Mouse (Mus musculus): ENCODE data around the gene Tspan15.

Gene Tspan15

DNA sequence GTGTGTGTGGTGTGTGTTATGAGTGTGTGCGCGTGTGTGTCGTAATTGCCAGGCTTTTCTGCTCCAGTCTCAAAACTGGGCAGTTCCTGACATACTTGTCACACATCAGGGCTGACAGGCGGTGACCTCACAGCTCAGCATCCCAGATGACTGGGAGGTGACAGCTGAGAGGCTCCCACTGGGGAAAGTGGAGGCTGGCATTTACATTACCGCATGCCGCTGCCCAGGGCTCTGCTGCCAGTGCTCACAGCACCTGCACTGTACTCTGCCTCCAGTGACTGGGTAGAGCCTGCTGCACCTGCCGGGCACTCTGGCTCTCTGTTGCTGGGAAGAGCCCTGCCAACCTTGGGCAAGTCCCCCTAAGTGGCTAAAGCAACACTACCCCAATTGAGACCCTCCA is 40.2 kb downstream of the Tspan15 start:
- DNase-seq (ENCODE audit: low read depth, low spot score), result no peak

DNA sequence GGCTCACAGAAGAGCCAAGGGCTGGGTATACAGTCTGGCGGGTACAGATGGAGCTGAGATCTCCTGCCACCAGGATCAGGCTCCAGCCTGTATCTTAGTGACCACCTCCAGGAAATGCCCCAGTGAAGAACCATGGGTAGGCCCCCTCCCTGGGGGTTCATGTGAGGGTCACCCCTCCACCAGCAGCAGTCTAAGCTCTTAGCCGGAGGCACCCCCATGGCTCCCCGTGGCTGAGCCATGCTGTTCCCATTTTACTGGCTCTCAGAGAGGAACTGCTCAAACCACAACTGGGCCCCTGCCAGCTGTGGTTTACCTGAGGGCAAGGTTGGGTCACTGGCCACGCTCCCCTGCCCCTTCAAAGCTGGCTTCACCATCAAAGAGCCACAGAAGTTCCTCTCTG is 41.1 kb downstream of the Tspan15 start:
- no peak for DNase-seq (ENCODE audit: low read depth, low spot score)

DNA sequence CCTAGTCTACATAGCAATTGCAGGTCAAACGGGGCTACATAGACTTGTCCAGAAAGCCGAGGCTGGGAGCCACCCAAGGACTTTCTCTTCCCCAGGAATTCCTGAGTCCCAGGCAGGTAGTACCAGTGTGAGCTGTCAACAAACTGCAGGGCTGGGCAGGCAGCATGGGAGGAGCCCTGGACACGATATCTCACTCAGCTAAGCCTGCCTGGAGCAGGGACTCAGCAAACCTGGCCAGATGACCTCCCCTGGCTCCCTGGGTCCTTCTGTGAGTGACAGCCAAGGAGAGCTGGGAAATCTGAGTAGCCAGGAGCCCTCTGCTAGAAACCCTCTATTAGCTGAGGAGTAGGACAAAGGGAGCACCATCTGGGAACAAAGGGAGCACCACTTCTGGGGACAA is 41.7 kb downstream of the Tspan15 start:
- no peak for DNase-seq (ENCODE audit: low read depth, low spot score)

DNA sequence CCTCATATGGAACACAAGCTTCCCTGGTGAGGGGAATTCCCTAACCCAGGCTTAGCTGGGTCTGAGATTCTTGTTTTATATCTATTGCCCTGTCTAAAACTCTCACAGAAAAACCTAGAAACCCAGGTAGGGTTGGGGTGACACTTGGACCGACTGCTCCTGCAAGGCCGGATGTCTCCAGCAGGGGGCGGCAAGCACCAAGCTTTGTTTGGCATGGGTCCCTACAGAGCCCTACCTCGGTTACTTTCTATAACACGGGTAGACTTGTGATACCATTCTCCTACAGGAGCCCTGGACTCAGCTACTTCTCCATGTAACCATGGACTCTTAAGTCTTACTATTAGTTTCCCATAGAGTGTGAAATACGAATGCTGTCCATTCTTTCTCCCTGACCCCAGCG is 44.2 kb downstream of the Tspan15 start:
- DNase-seq (ENCODE audit: low read depth, low spot score), result peak; percentile 82

DNA sequence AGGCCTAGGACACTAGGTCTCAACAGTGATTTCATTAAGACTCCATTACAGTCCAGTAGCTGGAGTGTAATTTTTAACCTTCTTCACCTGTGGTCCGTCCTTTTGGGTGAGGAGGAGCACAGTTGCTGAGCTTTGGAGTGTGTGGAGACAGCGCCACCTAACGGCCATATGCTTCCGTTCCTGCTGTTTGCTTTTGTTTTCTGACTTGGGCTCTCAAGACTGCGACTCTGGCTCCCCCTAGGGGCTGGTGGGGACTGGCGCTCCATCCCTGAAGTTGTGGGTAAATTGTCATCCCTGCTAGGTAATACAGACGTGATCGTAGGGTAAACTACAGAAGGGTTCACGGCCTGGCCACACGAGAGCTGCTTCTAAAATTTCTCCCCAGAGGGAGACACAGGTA is 48.0 kb downstream of the Tspan15 start:
- DNase-seq (ENCODE audit: low read depth, low spot score), result peak; percentile 98

DNA sequence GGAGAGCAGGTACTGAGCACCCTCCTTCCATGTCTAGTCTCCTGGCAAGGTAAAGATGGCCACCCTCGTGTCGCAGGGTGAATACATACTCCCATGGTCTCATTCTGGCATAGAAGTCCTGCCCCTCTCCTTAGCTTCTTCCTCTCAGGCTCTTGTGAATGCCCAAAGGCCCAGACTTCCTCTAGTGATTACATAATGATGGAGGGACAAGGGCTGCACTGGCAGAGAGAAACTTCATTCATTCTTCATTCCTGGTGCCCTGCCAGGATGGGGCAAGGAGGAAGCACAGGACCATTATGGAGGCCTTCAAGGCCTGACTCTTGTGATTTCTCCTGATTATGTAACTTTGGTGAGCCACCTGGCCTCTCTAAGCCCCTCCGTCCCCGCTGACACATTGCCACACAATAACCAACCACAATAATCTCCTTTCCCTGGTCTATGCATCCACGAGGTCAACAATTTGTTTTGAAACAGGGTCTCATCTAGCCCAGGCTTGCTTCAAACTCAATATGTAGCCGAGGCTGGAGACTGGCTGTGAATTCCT is 48.5 kb downstream of the Tspan15 start:
- DNase-seq (ENCODE audit: low read depth, low spot score), result no peak

DNA sequence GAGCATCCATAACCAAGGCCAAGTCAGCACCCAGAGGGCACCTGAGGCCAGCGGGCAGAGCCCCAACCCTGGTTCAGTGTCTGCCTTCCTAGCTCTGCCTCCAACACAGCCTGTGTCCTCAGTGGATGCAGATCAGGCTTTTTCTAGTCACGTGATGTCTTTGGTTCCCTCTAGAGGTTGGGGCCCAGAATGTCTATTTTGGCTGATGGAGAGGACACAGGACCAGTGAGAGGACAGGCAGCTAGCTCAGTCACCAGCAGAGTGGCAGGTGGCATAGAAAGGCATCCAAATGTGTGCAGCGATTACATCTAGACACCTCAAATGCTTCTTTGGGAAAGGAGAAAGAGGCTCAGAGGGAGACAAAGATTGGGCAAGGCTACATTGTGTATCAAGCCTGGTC is 49.4 kb downstream of the Tspan15 start:
- DNase-seq (ENCODE audit: low read depth, low spot score), result peak; percentile 92

DNA sequence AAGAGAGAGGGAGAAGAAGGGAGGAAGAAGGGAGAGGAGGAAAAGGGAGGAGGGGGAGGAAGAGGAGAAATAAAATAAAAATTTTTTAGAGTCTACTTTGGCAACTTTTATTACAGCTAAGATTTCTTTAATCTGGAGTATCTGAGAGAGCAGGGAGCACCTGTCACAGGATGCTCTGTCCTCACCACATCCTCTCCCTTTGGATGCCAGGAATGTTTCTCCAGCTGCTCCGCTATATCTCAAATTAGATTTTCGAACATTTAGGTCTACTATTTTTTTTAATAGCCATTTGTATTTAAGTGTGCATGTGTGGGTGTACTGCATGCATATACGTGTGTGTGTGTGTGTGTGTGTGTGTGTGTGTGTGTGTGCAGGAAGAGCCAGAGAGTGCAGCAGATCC is 51.1 kb downstream of the Tspan15 start:
- no peak for DNase-seq (ENCODE audit: low read depth, low spot score)

DNA sequence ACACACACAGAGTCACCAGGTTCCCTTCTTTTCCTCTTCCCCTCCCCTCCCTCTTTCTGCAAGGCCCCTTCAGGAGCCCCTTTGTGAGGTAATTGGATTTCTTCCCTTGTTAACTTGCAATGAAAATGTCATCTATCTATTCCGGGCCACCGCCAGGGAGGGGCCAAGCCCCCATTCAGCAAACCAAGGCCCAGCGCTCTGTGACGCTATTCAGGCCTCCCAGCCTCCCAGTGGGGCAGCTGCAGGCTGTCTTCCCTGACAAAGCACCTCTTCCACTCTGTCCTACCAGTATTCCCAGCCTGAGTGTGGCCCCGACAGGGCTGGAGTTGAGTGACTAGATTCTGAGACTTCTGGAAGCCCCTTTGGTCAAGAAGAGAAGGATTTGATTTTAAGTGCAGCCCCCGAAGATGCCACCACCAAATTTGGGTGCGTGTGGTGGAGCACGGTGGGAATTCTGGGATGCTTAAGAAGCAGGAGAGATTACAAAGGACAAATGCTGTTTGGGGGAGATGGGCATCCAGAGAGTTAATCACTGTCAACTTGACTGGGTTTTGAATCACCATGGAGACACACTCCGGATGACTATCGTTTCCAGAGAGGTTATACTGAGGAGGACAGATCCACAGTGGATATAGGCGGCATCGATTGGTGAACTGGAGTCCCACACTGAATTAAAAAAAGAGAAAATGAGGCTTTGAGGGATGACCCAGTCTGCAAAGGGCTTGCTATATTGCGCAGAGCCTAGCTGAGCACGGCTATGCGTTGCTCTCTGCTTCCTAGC is 56.3 kb downstream of the Tspan15 start:
- DNase-seq (ENCODE audit: low read depth, low spot score), result no peak

DNA sequence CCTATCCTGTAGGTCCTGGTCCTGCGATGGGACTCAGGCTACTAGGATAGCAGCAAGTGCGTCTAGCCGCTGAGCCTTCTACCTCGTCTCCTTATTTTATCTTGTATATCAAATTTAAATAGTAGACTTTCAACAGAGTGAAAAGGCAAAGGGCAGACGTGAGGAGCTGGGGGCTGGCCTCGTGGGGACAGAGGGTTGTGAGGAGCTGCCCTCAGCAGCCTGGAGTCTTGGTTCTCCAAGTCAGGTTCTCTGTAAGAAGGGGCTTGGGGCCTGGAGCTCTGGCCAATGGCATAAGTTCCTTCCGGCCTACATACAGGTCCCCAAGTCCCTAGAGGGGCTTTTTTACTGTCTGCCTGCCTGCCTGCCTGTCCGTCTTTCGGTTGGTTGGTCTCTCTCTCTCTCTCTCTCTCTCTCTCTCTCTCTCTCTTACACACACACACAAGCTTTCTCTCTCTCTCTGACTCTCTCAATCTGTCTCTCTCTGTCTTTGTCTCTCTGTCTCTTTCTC is 57.1 kb downstream of the Tspan15 start:
- no peak for DNase-seq (ENCODE audit: low read depth, low spot score)

DNA sequence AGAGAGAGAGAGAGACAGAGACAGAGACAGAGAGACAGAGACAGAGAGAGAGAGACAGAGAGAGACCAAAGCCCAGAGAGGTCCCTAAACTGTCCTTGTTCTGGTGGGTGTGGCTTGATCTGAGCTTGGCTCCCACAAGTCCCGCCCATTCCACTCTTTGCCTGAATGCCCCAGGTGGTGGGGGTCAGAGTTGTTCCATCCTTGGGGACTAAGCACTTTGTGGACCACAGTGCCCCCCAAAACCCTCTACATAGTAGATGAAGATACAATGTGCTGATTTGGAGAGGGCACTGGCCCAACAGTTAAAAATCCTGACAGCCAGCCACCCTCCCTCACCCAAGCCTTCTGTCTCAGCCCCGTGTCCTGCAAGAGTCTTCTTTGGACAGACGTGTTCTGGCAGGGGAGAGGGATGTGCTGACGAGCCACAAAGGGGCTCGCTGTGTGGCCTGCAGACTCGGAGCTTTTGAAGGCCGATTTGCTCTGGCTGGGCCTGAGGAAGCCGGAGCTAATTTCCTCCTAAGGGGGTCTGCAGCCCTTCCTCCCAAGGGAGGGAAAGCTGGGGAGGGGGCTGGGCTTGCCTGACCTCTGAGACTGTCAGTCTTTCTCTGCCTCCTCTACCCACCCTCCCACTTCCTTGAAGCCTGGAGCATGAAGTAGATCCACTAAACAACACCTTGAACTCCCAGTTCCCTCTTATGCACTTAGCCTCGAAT is 58.1 kb downstream of the Tspan15 start:
- DNase-seq (ENCODE audit: low read depth, low spot score), result no peak

DNA sequence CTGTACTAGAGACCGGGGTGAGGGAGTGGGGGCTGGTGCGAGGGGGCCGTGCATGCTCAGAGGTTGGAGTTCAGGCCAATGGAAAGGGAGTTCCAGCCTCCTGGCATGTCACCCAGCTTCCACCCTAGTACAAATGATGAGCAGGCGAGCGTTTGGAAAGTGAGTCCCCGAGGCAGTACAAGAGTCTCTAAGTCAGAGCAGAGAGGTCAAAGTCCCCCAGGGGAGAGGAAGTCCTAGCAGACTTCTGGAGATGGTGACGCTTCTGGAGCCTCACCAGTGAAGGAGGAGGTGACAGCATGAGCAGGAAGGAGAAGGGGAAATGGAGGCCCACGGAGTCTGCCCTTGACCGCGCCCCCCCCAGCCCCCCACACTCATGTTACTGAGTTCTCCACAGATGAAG is 68.6 kb downstream of the Tspan15 start:
- no peak for DNase-seq (ENCODE audit: low read depth, low spot score)

DNA sequence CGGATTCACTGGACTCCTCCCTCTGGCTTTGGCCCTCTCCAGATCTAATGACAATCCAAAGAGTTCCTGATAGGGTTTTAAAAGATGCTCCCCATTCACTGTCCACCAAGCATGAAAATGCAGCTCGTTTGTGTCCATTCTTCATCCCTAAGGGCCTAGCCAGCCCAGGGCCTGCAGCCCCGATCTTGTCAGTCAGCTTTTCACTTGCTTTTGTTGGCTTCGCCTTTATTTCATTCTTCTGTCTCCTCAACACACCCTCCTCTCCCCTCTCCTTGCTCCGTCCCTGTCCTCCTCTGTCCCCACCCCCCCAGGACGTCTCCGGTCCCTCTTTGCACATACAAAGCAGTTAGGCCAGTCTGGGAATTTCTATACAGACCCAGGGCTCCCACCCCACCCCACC is 81.1 kb downstream of the Tspan15 start:
- no peak for DNase-seq (ENCODE audit: low read depth, low spot score)

DNA sequence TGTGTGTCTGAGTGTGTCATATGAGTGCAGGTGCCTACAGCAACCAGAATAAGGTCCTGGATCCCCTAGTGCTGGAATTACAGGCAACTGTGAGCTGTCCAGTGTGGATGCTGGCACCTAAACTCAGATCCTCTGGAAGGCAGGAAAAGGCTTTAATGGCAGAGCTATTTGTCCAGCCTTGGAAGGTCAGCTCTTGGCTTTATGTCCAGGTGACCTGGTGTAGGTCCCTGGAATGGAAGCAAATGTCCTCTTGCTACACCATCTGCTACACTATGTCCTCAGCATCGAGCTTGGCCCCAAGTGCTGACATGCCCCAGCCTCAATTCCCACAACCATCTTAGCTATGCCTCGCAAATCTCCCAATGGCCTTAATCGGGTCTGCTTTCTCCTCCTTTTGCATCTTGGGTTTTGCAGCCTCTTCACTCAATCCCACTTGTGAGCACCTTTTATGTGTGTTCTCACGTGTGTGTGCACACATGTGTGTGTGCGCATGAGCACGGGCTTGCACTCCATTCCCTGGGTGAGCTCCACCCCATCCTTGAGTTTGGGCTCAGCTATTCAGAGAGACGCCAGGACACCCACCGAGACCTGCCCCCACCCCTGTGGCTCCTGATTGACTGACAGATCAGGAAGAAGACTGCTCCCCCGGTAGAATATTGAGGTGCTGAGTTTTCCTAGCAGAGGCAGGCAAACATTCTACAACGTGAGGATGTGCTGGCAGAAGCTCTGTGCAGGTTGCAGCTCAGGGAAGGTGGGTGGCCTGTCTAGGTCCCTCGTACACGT is 83.4 kb downstream of the Tspan15 start:
- DNase-seq (ENCODE audit: low read depth, low spot score), result peak; percentile 81

DNA sequence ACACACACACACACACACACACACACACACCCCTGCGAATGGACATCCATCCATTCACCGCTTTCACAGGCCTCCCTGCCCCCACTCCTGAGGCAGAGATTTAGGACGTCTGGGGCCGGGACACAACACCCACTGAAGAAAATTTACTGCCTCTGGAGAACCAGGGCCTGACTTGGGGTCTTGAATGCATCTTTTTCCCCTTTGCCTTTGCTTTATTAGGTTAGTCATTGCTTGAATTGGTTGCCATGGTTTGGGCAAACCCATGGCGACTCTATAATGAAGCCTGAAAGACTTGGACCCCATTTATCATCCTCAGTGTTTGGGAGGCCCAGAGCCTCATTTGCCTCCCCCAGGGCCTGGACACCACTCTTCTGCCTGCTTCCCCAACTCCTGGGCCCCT is 85.1 kb downstream of the Tspan15 start:
- no peak for DNase-seq (ENCODE audit: low read depth, low spot score)

DNA sequence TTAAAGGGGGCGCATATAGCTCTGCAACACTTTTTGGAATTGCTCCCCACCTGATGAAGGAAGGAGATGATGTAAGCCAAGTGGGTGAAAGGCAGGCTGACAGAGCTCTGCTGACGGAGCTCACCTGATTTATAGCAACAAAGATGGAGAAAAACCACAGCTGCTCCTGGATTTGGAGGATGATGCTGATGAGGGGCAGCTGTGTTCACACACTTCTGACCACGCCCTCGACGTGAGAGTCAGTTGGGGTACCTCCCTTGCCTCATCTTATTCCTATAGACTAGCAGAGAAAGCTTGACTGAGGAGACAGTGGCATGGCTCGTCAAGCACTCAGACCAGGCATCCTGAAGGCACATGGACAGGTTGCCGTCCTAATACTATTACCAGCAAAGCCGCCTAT is 87.2 kb downstream of the Tspan15 start, which contains the start of gene Fam241b:
Fam241b (minus strand) TSS at position 101 of the 400 bp plus-strand sequence.
- DNase-seq (ENCODE audit: low read depth, low spot score), result no peak

DNA sequence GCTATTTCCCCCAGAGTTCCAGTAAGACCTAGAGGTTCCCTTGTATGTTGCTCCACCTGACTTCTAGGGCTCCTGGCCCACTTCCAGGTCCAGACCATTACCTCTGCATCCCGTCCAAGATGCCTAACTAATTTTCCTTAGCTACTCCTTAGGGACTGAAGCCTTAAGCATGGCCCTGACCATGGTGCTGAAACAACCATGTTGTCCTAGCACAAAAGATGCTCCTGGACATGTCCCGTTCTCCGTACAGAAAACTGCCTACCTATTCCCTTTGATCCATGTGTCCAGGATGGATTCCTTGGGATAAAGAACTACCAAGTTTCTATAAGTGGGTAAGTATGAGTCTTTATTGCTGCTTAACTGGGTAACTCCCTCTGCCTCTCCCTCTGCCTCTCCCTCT is 93.0 kb downstream of the Tspan15 start:
- DNase-seq (ENCODE audit: low read depth, low spot score), result no peak

DNA sequence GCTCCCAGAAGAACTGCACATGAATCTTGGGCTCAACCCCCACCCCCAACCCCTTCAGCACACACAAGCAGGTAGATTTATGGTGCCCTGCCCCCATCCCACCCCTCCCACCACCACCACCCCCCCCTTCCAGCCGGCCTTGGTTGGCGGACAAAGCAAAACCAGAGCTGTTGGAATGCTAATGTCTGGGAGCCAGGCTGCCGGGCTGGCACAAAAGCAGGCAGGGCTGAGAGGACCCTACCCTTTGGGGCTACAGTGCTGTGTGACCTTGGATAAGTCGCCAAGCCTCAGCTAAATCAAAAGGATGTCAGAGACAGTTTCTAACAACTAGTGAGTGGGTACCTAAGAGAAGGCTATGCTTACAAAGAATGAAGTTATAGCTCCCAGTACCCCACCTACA is 93.9 kb downstream of the Tspan15 start:
- no peak for DNase-seq (ENCODE audit: low read depth, low spot score)

DNA sequence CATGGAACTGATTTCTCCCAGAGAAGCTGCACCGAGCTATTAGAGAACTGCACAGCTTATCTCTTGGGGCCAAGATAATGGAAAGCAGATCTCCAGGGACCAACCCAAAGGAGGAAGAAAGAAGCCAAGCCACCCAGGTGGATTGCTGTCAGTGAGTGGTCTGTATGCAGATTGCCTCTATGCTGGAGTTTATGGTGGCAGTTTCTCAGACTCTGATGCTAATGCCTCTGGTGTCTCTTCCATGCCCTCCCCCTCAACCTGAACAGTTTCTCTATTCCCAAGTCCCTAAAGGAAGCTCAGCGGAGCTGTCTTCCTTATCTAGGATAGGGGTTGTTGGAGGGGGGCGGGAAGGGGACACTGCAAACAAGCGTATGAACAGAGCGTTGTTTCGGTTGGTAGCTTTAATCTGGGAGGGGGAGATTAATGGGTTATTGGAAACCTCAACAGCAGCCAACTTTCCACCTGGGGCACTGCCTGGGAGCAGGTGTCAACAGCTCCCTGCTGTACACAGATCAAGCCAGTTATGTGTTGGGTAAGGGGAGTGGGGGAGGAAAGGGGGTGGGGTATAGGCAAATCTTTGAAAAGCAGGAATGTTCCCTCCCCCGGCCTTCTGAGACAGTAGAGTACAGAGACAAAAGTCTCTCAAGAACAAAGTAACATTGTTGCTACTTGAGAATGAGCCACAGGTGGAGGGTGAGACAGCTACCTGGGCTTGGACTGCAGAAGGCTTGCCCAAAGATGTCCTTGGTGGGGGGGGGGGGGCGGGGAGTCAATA is 95.2 kb downstream of the Tspan15 start:
- DNase-seq (ENCODE audit: low read depth, low spot score), result no peak
